Mouse (Mus musculus): Measurements from ENCODE around the gene Gm11444. TPM values are rescaled to one million over a fixed set of nuclear protein-coding genes. Genes with fewer than 3 reads are reported as not detected.

The Gm11444 gene
- polyA plus RNA-seq, 1 experiment from 2014 or later = not detected

Other genes starting within 250 kb of the Gm11444 start
- gene Tbx2, start 17.8 kb downstream of the Gm11444 start, polyA plus RNA-seq (2015; fragmentation: Nextera tagmentation; extraction: Ambion mirVana) = 0.39 and 0.57 TPM in 2 replicates
- gene Tbx4, start 36.1 kb upstream of the Gm11444 start, polyA plus RNA-seq (2015; fragmentation: Nextera tagmentation; extraction: Ambion mirVana) = 0.17 and 0.43 TPM in 2 replicates

Data from midbrain, embryonic 16.5 days (tissue).